Mouse (Mus musculus) midbrain, embryonic 14.5 days (tissue): ENCODE results near the gene Disp3. TPM values are rescaled to one million over a fixed set of nuclear protein-coding genes. Genes with fewer than 3 reads are reported as not detected.

Experiments used
- ATAC-seq: fragments of 200-750 bp; cut with Nextera tagmentation; 2 replicates; pipeline ENCODE4 v1.8.0; 2017; ENCODE audit warnings: moderate number of reproducible peaks, moderate library complexity; ENCODE audit not compliant: low FRiP score, low TSS enrichment
- DNase-seq: peaks from one replicate; pipeline ENCODE4 v3.0.0-alpha.2; 2015
- H3K27ac ChIP-seq: fragments of 300-500 bp; sonication (generic); replicated peaks from 2 replicates; pipeline ENCODE4 v1.5.1; 2014; ENCODE audit warnings: mild to moderate bottlenecking, low read depth, low read length, moderate library complexity
- H3K27me3 ChIP-seq: fragments of 300-500 bp; sonication (generic); 2 replicates; pipeline ENCODE4 v1.6.1; 2014; ENCODE audit warnings: low read length, control low read depth, mixed read lengths; ENCODE audit not compliant: control insufficient read depth, insufficient read depth
- H3K36me3 ChIP-seq: fragments of 300-500 bp; sonication (generic); 2 replicates; pipeline ENCODE4 v1.6.1; 2014; ENCODE audit warnings: low read length, control low read depth; ENCODE audit not compliant: control insufficient read depth, insufficient read depth
- H3K4me1 ChIP-seq: fragments of 300-500 bp; sonication (generic); 2 replicates; pipeline ENCODE4 v1.6.1; 2014; ENCODE audit warnings: mild to moderate bottlenecking, antibody characterized with exemption, low read length, control low read depth; ENCODE audit not compliant: control insufficient read depth, insufficient read depth
- H3K4me2 ChIP-seq: fragments of 300-500 bp; sonication (generic); 2 replicates; pipeline ENCODE4 v1.6.1; 2014; ENCODE audit warnings: mild to moderate bottlenecking, low read length, moderate library complexity
- H3K4me3 ChIP-seq: fragments of 300-500 bp; sonication (generic); replicated peaks from 2 replicates; pipeline ENCODE4 v1.5.1; 2014; ENCODE audit warnings: low read depth, low read length
- H3K9ac ChIP-seq: fragments of 300-500 bp; sonication (generic); replicated peaks from 2 replicates; pipeline ENCODE4 v1.6.1; 2014; ENCODE audit warnings: mild to moderate bottlenecking, low read length, moderate library complexity
- H3K9me3 ChIP-seq: fragments of 300-500 bp; sonication (generic); 2 replicates; pipeline ENCODE4 v1.6.1; 2016; ENCODE audit warnings: low read length, control low read depth, mixed read lengths; ENCODE audit not compliant: control insufficient read depth
- WGBS: fragments of 180-500 bp; shearing (Covaris S2); extraction: QIAGEN DNeasy Blood & Tissue Kit; methylation state at CpG from one replicate; pipeline ENCODE4 v1.1.7; 2014; 5-methylcytosine and 5-hydroxymethylcytosine counted together
- polyA plus RNA-seq: library from polyadenylated mRNA; unstranded; fragments of >200 nt; fragmentation: Nextera tagmentation; extraction: Ambion mirVana; gene quantifications from 2 replicates; pipeline ENCODE4 v1.2.1, GENCODE M21; 2014

Gene Disp3
- polyA plus RNA-seq, 1 experiment from 2014 or later: 11.8 TPM

DNA sequence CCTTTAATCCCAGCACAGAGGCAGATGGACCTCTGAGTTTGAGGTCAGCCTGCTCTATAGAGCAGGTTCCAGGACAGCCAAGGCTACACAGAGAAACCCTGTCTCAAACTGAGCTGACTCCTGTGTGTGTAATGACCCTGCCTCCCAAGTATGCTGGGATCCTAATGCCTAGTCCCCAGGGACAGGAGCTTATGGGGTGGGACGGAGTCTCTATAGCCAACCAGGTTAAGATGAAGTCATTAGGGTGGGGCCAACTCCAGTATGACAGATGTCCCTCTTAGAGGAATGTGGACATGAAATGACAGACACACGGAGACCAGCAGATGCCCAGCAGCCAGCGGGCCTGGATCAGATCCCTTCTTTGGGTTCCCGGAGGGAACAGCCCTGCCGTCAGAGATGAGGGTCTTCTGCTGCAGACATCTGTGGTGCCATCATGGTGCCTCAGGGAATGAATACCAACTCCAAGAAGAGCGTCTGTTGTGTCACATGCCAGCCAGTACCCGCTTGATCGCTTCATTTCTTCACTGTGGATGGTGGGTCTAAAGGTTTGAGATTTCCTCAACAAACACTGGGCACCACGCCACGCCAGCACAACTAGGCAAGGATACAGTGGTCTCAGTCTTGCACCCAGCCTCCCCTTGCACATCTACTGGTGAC is 48.2 kb downstream of the Disp3 start:
- Histone ChIP-seq H3K27ac (no peak overlapping the region), H3K4me3 (no peak overlapping the region), H3K4me2 (no peak overlapping the region), H3K4me1 (peaks cover 25% of the 10 kb centered on the region), H3K36me3 (peaks cover 34% of the 10 kb centered on the region), H3K9me3 (no peaks in the 10 kb centered on the region), H3K9ac (no peak overlapping the region), H3K27me3 (no peaks in the 10 kb centered on the region)
- no peak for DNase-seq
- ATAC-seq: no peak
- 72% methylated on average over 10 of the region's 10 CpGs for WGBS

DNA sequence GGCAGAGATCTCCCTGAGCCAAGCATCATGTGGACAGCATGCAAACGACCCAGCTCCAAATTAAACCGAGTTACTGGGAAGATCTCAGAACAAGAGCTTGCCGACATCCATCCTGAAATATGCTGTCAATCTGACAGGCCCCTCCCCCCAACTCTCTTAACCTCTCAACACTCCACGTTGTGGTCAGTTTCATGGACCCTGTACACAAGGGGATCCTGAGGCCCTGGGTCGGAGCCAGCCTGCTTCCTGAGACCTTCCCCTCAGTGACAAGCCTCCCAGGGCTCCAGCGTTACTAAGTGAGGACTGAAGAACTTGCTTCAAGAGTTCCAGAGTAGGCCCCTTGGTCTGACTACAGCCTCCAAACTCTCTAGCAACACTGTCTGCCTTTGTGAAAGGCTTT is 48.8 kb downstream of the Disp3 start:
- H3K9me3 ChIP-seq: no peaks in the 10 kb centered on the region
- no peaks in the 10 kb centered on the region for H3K27me3 ChIP-seq
- no peak for DNase-seq
- H3K4me2 ChIP-seq: no peak overlapping the region
- H3K4me1 ChIP-seq: peaks cover 25% of the 10 kb centered on the region
- no peak for ATAC-seq
- H3K4me3 ChIP-seq: no peak overlapping the region
- H3K9ac ChIP-seq: no peak overlapping the region
- peaks cover 30% of the 10 kb centered on the region for H3K36me3 ChIP-seq
- peak overlapping the region; percentile 55 for H3K27ac ChIP-seq
- WGBS: 52% methylated on average over 6 of the region's 6 CpGs

DNA sequence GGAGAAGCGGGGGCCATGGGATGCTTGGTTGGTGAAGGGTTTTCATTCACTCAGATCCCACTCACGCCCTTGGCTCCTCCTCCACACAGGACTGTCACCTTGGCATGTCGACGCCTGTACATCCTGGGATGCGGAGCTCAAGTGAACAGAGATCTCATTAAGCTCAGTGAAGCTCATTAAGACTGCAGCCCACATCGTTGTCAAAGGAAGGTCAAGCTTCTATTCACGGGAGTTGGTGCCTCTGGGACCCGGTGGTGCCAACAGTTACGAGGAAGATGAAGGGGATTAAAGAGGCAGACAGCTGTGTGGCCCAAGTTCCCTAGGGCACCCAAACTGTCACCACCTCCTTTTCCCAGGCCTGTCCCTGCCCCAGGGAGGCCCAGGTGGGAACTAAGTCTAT is 49.5 kb downstream of the Disp3 start:
- Histone ChIP-seq H3K4me1 (peaks cover 25% of the 10 kb centered on the region), H3K36me3 (peaks cover 23% of the 10 kb centered on the region), H3K4me3 (no peak overlapping the region), H3K9ac (no peak overlapping the region), H3K27ac (peak overlapping the region; percentile 55), H3K27me3 (no peaks in the 10 kb centered on the region), H3K9me3 (no peaks in the 10 kb centered on the region), H3K4me2 (no peak overlapping the region)
- peak; percentile 53 for DNase-seq
- ATAC-seq: peak; percentile 38; the same call in 1 of the 2 replicates
- WGBS: 17% methylated on average over 9 of the region's 9 CpGs

DNA sequence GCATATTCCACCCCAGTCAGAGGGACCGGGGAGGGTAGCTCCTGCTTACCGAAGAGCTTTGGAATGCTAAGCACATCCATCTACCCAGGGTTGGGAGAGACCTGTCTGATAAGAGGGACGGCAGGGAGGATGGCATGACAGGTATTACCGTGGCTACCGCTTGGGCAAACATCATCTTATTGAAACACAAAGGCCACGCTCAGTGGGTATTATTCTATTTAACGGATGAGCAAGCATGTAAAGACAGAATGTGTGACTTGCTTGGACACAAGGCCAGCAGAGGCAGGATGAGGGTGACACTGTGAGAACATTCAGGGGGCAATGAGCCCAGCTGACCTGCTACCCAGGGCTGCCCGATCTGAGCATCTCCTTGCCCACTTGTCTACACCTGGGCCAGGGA is 51.1 kb downstream of the Disp3 start:
- no peak for ATAC-seq
- Histone ChIP-seq H3K27me3 (no peaks in the 10 kb centered on the region), H3K4me2 (no peak overlapping the region), H3K36me3 (peaks cover 10% of the 10 kb centered on the region), H3K9me3 (no peaks in the 10 kb centered on the region), H3K4me3 (no peak overlapping the region), H3K4me1 (peaks cover 40% of the 10 kb centered on the region), H3K27ac (peak overlapping the region; percentile 37; the same call in 1 of the 2 replicates), H3K9ac (no peak overlapping the region)
- no peak for DNase-seq
- WGBS: 43% methylated on average over 8 of the region's 8 CpGs

DNA sequence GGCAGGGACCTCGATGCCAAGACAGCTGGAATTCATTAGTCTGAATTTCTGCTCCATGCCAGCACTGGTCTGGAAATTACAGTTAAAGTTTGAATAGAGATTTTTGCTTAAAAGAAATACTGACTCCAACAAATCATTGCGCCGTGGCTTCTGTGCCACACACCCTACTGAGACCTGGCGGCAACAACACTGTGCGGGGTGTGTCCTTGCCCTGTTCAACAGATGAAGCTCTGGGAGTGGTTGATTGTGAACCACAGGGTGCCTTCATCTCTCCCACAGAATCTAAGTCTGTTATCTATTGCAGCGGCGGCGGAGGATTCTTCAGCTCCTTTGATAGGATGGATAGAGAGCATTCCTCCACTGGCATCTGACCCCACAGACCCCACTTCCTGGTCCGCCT is 54.7 kb downstream of the Disp3 start:
- no peak for ATAC-seq
- Histone ChIP-seq H3K9ac (no peak overlapping the region), H3K4me2 (no peak overlapping the region), H3K27ac (no peak overlapping the region), H3K27me3 (no peaks in the 10 kb centered on the region), H3K4me3 (no peak overlapping the region), H3K9me3 (no peaks in the 10 kb centered on the region), H3K4me1 (peaks cover 31% of the 10 kb centered on the region), H3K36me3 (no peaks in the 10 kb centered on the region)
- 78% methylated on average over 9 of the region's 9 CpGs for WGBS
- DNase-seq: no peak

DNA sequence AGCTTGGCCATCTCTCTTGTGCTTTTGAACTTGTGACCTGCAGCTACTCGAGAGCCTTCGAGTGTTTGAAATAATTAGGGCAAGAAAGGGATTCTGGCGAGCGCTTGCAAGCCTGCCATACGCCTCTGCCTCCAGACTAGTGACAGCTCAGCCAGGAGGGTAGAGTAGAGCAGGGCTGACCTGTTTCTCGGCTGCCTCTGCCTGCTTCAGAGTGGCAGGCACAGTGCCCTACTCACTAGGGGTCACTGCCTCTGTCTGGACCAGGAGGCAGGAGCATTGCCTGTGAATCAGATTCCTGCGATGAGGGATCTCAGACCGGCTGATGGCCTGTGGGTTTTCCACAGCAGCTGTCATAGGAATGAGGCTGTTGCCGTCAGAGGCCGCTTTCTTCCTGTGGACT is 55.1 kb downstream of the Disp3 start:
- WGBS: 40% methylated on average over 10 of the region's 10 CpGs
- DNase-seq (peak; percentile 34), ATAC-seq (no peak)
- peaks cover 27% of the 10 kb centered on the region for H3K4me1 ChIP-seq
- H3K27me3 ChIP-seq: no peaks in the 10 kb centered on the region
- H3K9me3 ChIP-seq: no peaks in the 10 kb centered on the region
- no peak overlapping the region for H3K4me3 ChIP-seq
- no peak overlapping the region for H3K4me2 ChIP-seq
- H3K27ac ChIP-seq: no peak overlapping the region
- H3K9ac ChIP-seq: no peak overlapping the region
- H3K36me3 ChIP-seq: no peaks in the 10 kb centered on the region

DNA sequence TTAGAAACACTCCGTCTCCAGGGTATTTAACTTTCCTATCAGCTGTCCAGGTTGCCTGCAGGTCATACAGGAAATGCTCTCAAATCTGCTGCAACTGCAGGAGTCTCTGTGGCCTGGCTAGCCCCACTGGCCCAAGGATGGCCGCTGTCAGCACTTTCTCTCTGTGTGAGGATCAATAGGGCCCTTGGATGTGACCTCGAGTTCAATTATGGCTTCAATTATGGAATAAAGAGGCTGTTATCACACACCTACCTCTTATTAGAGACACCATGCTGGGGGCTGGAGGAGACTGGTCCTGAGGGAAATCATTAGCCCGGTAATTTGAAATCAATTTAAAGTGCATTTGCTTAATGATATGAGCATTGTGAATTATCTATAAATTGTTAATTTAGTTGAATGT is 55.6 kb downstream of the Disp3 start:
- Histone ChIP-seq H3K4me3 (no peak overlapping the region), H3K4me2 (no peak overlapping the region), H3K27ac (no peak overlapping the region), H3K9ac (no peak overlapping the region), H3K36me3 (no peaks in the 10 kb centered on the region), H3K27me3 (no peaks in the 10 kb centered on the region), H3K9me3 (no peaks in the 10 kb centered on the region), H3K4me1 (peaks cover 22% of the 10 kb centered on the region)
- DNase-seq (peak; percentile 35), ATAC-seq (no peak)
- WGBS: 46% methylated on average over 4 of the region's 4 CpGs

DNA sequence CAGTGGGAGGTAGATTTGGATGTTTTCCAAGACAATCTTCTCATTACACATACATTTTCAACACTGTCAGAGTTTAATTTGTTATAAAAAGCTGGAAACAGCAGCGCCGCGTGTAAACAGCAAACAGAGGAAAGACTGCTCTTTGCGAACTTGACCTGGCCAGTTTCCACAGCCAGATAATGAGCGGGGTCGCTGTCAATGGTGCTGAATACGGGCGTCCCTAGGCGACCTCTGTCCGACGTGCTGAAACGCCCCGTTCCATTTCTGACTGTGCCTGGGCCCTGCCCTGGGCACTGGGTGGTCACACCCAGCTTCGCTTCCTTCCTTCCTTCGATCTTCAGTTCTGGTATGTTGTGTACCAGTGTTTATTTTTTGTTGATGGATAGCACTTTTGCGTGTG is 58.1 kb downstream of the Disp3 start:
- H3K4me2 ChIP-seq: no peak overlapping the region
- H3K36me3 ChIP-seq: no peaks in the 10 kb centered on the region
- no peaks in the 10 kb centered on the region for H3K9me3 ChIP-seq
- WGBS: 8% methylated on average over 16 of the region's 16 CpGs
- H3K4me3 ChIP-seq: no peak overlapping the region
- peaks cover 23% of the 10 kb centered on the region for H3K4me1 ChIP-seq
- no peak overlapping the region for H3K9ac ChIP-seq
- no peak overlapping the region for H3K27ac ChIP-seq
- H3K27me3 ChIP-seq: no peaks in the 10 kb centered on the region
- no peak for ATAC-seq
- DNase-seq: peak; percentile 64

DNA sequence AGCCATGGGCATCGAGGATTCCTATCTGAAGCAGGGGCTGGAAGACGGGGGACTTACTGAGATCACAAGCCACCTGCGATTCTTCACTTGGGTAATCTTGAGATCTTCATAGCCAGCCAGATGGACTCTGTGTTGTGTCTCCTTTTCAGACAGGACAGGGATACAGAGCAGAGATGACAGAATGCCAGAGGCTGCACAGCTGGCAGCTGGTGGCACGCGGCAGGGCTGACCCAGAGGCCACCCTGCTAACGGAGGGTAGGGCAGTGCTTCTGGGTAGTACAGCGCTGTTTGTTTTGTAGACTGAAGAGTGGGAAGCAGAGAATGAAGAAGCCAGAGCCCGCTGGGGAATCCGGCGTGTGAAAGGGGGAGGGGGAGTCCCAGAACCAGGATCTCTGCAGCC is 64.8 kb downstream of the Disp3 start:
- no peaks in the 10 kb centered on the region for H3K9me3 ChIP-seq
- WGBS: 26% methylated on average over 10 of the region's 10 CpGs
- peaks cover 20% of the 10 kb centered on the region for H3K4me1 ChIP-seq
- H3K9ac ChIP-seq: no peak overlapping the region
- no peak overlapping the region for H3K4me2 ChIP-seq
- H3K36me3 ChIP-seq: no peaks in the 10 kb centered on the region
- peaks cover 10% of the 10 kb centered on the region; the same call in 1 of the 2 replicates for H3K27me3 ChIP-seq
- no peak overlapping the region for H3K4me3 ChIP-seq
- no peak for ATAC-seq
- no peak overlapping the region for H3K27ac ChIP-seq
- peak; percentile 31 for DNase-seq
